Mouse (Mus musculus) ES-E14 (cell line): ENCODE measurements around the gene Gm21983.

ENCODE experiments used
- CHD2 ChIP-seq: IDR thresholded peaks from 2 replicates; pipeline ENCODE4 v1.6.1; 2014; ENCODE audit warnings: mild to moderate bottlenecking, low read depth, low read length, inconsistent platforms
- MAFK ChIP-seq: IDR thresholded peaks from 2 replicates; pipeline ENCODE4 v1.6.1; 2014; ENCODE audit warnings: mild to moderate bottlenecking, low read depth, low read length, inconsistent platforms; ENCODE audit not compliant: insufficient read depth
- ZC3H11A ChIP-seq: IDR thresholded peaks from 2 replicates; pipeline ENCODE4 v1.6.1; 2012; ENCODE audit warnings: low read depth, mild to moderate bottlenecking, inconsistent platforms, low read length, borderline replicate concordance
- ZNF384 ChIP-seq: IDR thresholded peaks from 2 replicates; pipeline ENCODE4 v1.6.1; 2012; ENCODE audit warnings: low read depth, low read length, inconsistent platforms

DNA sequence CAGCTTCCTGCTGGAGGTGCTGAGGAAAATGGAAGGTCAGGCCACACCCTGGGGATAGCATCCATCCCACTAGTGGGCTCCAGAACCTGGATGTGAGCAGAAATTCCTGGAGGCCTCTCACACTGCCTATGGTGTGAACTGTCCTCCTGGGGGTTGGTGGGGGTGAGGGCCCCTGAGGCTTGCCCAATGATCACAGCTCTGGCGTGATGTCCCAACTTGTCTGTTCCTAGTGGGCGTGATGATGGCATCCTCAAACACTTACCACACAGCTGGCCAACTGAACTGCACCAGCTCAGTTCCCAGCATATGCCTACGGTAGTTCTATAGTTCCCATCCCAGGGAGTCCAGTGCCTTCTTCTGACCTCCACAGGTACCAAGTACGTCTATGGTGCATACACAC, 55.9 kb downstream of the Gm21983 start:
- no peak for TF ChIP-seq CHD2
- TF ChIP-seq MAFK: no peak
- TF ChIP-seq ZC3H11A: no peak
- no peak for TF ChIP-seq ZNF384
